In the genomic region with DNA sequence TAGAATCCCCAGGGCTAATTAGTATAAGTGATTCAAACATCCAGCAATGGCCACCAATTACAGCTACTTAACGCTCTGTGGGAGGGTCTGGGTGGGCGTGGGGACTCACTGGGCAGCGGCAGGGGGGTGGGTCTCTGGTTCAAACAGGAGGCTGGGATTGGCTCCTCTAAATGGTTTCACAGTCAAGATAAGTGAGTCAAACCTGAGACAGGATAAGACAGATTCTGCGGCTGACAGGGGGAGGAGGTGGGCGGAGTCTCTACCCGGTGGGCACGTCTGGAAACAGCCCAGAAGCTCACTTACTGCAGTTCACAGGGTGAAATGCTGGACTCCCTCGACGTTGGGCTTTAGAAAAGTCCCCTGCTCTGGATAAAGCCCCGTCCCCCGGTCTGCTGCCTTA, we compare ENCODE assay signal across 11 mouse cellular contexts.
DNase-seq lines count a peak whose midpoint lies in the region; ATAC-seq lines count a peak whose summit lies in the region.
"Had no signal": no experiment of that assay in that cellular context is flagged by ENCODE, and none has a peak within 500 bp of the region (broad histone marks: within the 10 kb centered on the region; RNA-seq: fewer than 3 reads in every experiment).

No protein-coding gene starts in this region.

- peak; percentile 36 for DNase-seq in forebrain, embryonic 10.5 days (ENCODE audit: extremely low spot score, low spot score)
- DNase-seq in midbrain, embryonic 10.5 days (ENCODE audit: low spot score): peak; percentile 21
- DNase-seq in retina, embryonic 14.5 days (ENCODE audit: low spot score): peak; percentile 51
- DNase-seq in spleen, postnatal 4 days (ENCODE audit: low spot score in 2 of 2): no peak
- no peak for DNase-seq in layer of hippocampus, adult 9-11 months
- DNase-seq: B cell, adult 2 months; heart, adult 2 months; right cerebral cortex, postnatal 25 days had no signal

- H3K36me3 ChIP-seq in forebrain, embryonic 10.5 days (replicated peaks): no peaks in the 10 kb centered on the region
- H3K36me3 ChIP-seq in forebrain, embryonic 15.5 days: no peaks in the 10 kb centered on the region
- H3K36me3 ChIP-seq in midbrain, embryonic 10.5 days: no peaks in the 10 kb centered on the region
- no peaks in the 10 kb centered on the region for H3K36me3 ChIP-seq in midbrain, embryonic 15.5 days (replicated peaks)
- no peaks in the 10 kb centered on the region for H3K36me3 ChIP-seq in embryonic facial prominence, embryonic 15.5 days

- H3K27me3 ChIP-seq in forebrain, embryonic 10.5 days (ENCODE audit: poor library complexity, severe bottlenecking): peaks cover 32% of the 10 kb centered on the region
- no peaks in the 10 kb centered on the region for H3K27me3 ChIP-seq in forebrain, embryonic 15.5 days
- peaks cover 6% of the 10 kb centered on the region; the same call in 1 of the 2 replicates for H3K27me3 ChIP-seq in midbrain, embryonic 10.5 days (ENCODE audit: low read depth, poor library complexity, severe bottlenecking)
- no peaks in the 10 kb centered on the region for H3K27me3 ChIP-seq in midbrain, embryonic 15.5 days (replicated peaks)
- no peaks in the 10 kb centered on the region for H3K27me3 ChIP-seq in embryonic facial prominence, embryonic 15.5 days

- peaks cover 9% of the 10 kb centered on the region; the same call in 1 of the 2 replicates for H3K9me3 ChIP-seq in forebrain, embryonic 10.5 days
- no peaks in the 10 kb centered on the region for H3K9me3 ChIP-seq in forebrain, embryonic 15.5 days
- H3K9me3 ChIP-seq in midbrain, embryonic 10.5 days (replicated peaks): no peaks in the 10 kb centered on the region; the same call in 1 of the 2 replicates
- H3K9me3 ChIP-seq in midbrain, embryonic 15.5 days: no peaks in the 10 kb centered on the region
- H3K9me3 ChIP-seq in embryonic facial prominence, embryonic 15.5 days (replicated peaks): 0 out of 2 replicates have a peak, but pooled peaks cover 6% of the 10 kb centered on the region

- no peak overlapping the region for H3K9ac ChIP-seq in forebrain, embryonic 15.5 days (replicated peaks)
- H3K9ac ChIP-seq in midbrain, embryonic 15.5 days: no peak overlapping the region
- no peak overlapping the region for H3K9ac ChIP-seq in embryonic facial prominence, embryonic 15.5 days

- H3K4me2 ChIP-seq in forebrain, embryonic 15.5 days (replicated peaks): no peak overlapping the region
- no peak overlapping the region for H3K4me2 ChIP-seq in midbrain, embryonic 15.5 days
- H3K4me2 ChIP-seq in embryonic facial prominence, embryonic 15.5 days (replicated peaks): peak overlapping the region; percentile 19; the same call in 1 of the 2 replicates

- peak overlapping the region; percentile 6; the same call in 1 of the 2 replicates for H3K4me3 ChIP-seq in forebrain, embryonic 10.5 days
- no peak overlapping the region for H3K4me3 ChIP-seq in forebrain, embryonic 15.5 days
- no peak overlapping the region for H3K4me3 ChIP-seq in midbrain, embryonic 10.5 days
- H3K4me3 ChIP-seq in midbrain, embryonic 15.5 days: no peak overlapping the region
- H3K4me3 ChIP-seq in embryonic facial prominence, embryonic 15.5 days (replicated peaks): no peak overlapping the region
- H3K4me3 ChIP-seq: heart, adult 2 months had no signal

- 7% methylated on average over 11 of the region's 11 CpGs for WGBS in forebrain, embryonic 10.5 days
- WGBS in forebrain, embryonic 15.5 days: 3% methylated on average over 11 of the region's 11 CpGs
- WGBS in midbrain, embryonic 10.5 days: 16% methylated on average over 11 of the region's 11 CpGs
- WGBS in midbrain, embryonic 15.5 days: 15% methylated on average over 11 of the region's 11 CpGs
- WGBS in embryonic facial prominence, embryonic 15.5 days: 9% methylated on average over 11 of the region's 11 CpGs

- 0 out of 2 replicates have a peak overlapping the region, but pooled peaks have one; percentile 15 for H3K27ac ChIP-seq in forebrain, embryonic 10.5 days
- no peak overlapping the region for H3K27ac ChIP-seq in forebrain, embryonic 15.5 days (replicated peaks)
- H3K27ac ChIP-seq in midbrain, embryonic 10.5 days (replicated peaks): no peak overlapping the region
- no peak overlapping the region for H3K27ac ChIP-seq in midbrain, embryonic 15.5 days
- no peak overlapping the region for H3K27ac ChIP-seq in embryonic facial prominence, embryonic 15.5 days (replicated peaks)
- H3K27ac ChIP-seq: heart, adult 2 months had no signal

- no peak for ATAC-seq in forebrain, embryonic 15.5 days (replicated peaks)
- no peak for ATAC-seq in midbrain, embryonic 15.5 days (replicated peaks)
- no peak for ATAC-seq in embryonic facial prominence, embryonic 15.5 days (ENCODE audit: insufficient number of reproducible peaks, low FRiP score, low TSS enrichment, low read depth)

- peaks cover 33% of the 10 kb centered on the region for H3K4me1 ChIP-seq in forebrain, embryonic 10.5 days
- H3K4me1 ChIP-seq in forebrain, embryonic 15.5 days: peaks cover 13% of the 10 kb centered on the region; the same call in 1 of the 2 replicates
- H3K4me1 ChIP-seq in midbrain, embryonic 10.5 days: peaks cover 17% of the 10 kb centered on the region
- H3K4me1 ChIP-seq in midbrain, embryonic 15.5 days: peaks cover 4% of the 10 kb centered on the region; the same call in 1 of the 2 replicates
- H3K4me1 ChIP-seq in embryonic facial prominence, embryonic 15.5 days: peaks cover 9% of the 10 kb centered on the region

Comparison
In these comparisons a context has a peak if more than half of its experiments do, and no peak if none do; other contexts are left out.
1. DNase-seq: peak in forebrain, embryonic 10.5 days (single experiment), midbrain, embryonic 10.5 days (single experiment) and retina, embryonic 14.5 days (single experiment); none in spleen, postnatal 4 days (0 of 2) and layer of hippocampus, adult 9-11 months (single experiment).